Mouse (Mus musculus): Measurements from ENCODE around the gene Cbwd1. TPM values are rescaled to one million over a fixed set of nuclear protein-coding genes. Genes with fewer than 3 reads are reported as not detected.
"Not testable (repeated sequence)": the region's sequence is repeated elsewhere in the genome, so short reads cannot be mapped to it uniquely, and the experiment has no call there.

Cbwd1 gene
- polyA plus RNA-seq, 1 experiment from 2014 or later = 21.5 TPM

- not testable (repeated sequence) for H3K27ac ChIP-seq; H3K4me3 ChIP-seq; H3K4me2 ChIP-seq; H3K9me3 ChIP-seq (replicated peaks); H3K4me1 ChIP-seq; H3K27me3 ChIP-seq; H3K9ac ChIP-seq; H3K36me3 ChIP-seq (ENCODE audit: poor library complexity, severe bottlenecking); ATAC-seq
- 85% methylated on average over 23 of the region's 26 CpGs for WGBS
These were observed 86.1 kb downstream of the Cbwd1 start, which contains the start of gene Gm10053 for GRCm38 (mm10) chr19:24875129-24875870. Gene Gm10053 (plus strand): TSS chr19:24875686.

GRCm38 (mm10) chr19:24873873-24874272, 87.5 kb downstream of the Cbwd1 start:
- no peak overlapping the region for H3K4me2 ChIP-seq
- H3K27me3 ChIP-seq = peaks cover 7% of the 10 kb centered on the region; the same call in 1 of the 2 replicates
- H3K4me3 ChIP-seq = no peak overlapping the region
- 0 out of 2 replicates have a peak, but pooled peaks cover 3% of the 10 kb centered on the region for H3K4me1 ChIP-seq
- no peak for ATAC-seq
- no peak overlapping the region for H3K9ac ChIP-seq
- no peaks in the 10 kb centered on the region for H3K9me3 ChIP-seq (replicated peaks)
- no peaks in the 10 kb centered on the region for H3K36me3 ChIP-seq (ENCODE audit: poor library complexity, severe bottlenecking)
- H3K27ac ChIP-seq = no peak overlapping the region
- 53% methylated on average over 2 of the region's 2 CpGs for WGBS

GRCm38 (mm10) chr19:24871037-24871635, 90.3 kb downstream of the Cbwd1 start:
- peak overlapping the region; percentile 36 for H3K4me3 ChIP-seq
- no peaks in the 10 kb centered on the region for H3K9me3 ChIP-seq (replicated peaks)
- H3K4me1 ChIP-seq = 0 out of 2 replicates have a peak, but pooled peaks cover 3% of the 10 kb centered on the region
- WGBS = 19% methylated on average over 18 of the region's 18 CpGs
- H3K27me3 ChIP-seq = peaks cover 7% of the 10 kb centered on the region; the same call in 1 of the 2 replicates
- peak overlapping the region; percentile 54 for H3K9ac ChIP-seq
- H3K36me3 ChIP-seq (ENCODE audit: poor library complexity, severe bottlenecking) = no peaks in the 10 kb centered on the region
- H3K27ac ChIP-seq = no peak overlapping the region
- peak overlapping the region; percentile 60 for H3K4me2 ChIP-seq
- peak; percentile 84 for ATAC-seq

Small RNA genes within 50 kb of the gene (microRNA-seq; reads per million reads assigned to microRNA genes)
- gene Mir3084-1 = not detected

Other genes starting within 250 kb of the Cbwd1 start
- 0.19 and 0.35 TPM in 2 replicates for gene Pgm5, start 99.8 kb downstream of the Cbwd1 start, polyA plus RNA-seq (2015; fragmentation: Nextera tagmentation; extraction: Ambion mirVana)
- gene Gm10053, start 85.9 kb downstream of the Cbwd1 start, polyA plus RNA-seq (2015; fragmentation: Nextera tagmentation; extraction: Ambion mirVana) = 222 and 238 TPM in 2 replicates
- gene Foxd4, start 60.4 kb downstream of the Cbwd1 start, polyA plus RNA-seq (2015; fragmentation: Nextera tagmentation; extraction: Ambion mirVana) = not detected in 2 replicates
- gene Dock8, start 37.9 kb upstream of the Cbwd1 start, polyA plus RNA-seq (2015; fragmentation: Nextera tagmentation; extraction: Ambion mirVana) = 0.29 and 0.54 TPM in 2 replicates